Mouse (Mus musculus): ENCODE data around the gene Cbx2.

Gene Cbx2

GRCm38 (mm10) chr11:119042466-119043272, 19.9 kb downstream of the Cbx2 start:
- no peak for DNase-seq (ENCODE audit: low read depth, low spot score)

GRCm38 (mm10) chr11:119043273-119043540, 20.4 kb downstream of the Cbx2 start:
- DNase-seq (ENCODE audit: low read depth, low spot score) = no peak

GRCm38 (mm10) chr11:119043761-119044550, 21.2 kb downstream of the Cbx2 start:
- DNase-seq (ENCODE audit: low read depth, low spot score) = no peak

- no peak for DNase-seq (ENCODE audit: low read depth, low spot score)
Measured at GRCm38 (mm10) chr11:119044551-119045337, 22.0 kb downstream of the Cbx2 start.

- no peak for DNase-seq (ENCODE audit: low read depth, low spot score)
Measured at GRCm38 (mm10) chr11:119046601-119047245, 24.0 kb downstream of the Cbx2 start.

GRCm38 (mm10) chr11:119047261-119048132, 24.7 kb downstream of the Cbx2 start:
- no peak for DNase-seq (ENCODE audit: low read depth, low spot score)

GRCm38 (mm10) chr11:119048133-119048510, 25.4 kb downstream of the Cbx2 start:
- no peak for DNase-seq (ENCODE audit: low read depth, low spot score)

GRCm38 (mm10) chr11:119050361-119050760, 27.6 kb downstream of the Cbx2 start:
- DNase-seq (ENCODE audit: low read depth, low spot score) = no peak

GRCm38 (mm10) chr11:119051426-119051825, 28.7 kb downstream of the Cbx2 start:
- no peak for DNase-seq (ENCODE audit: low read depth, low spot score)

- no peak for DNase-seq (ENCODE audit: low read depth, low spot score)
Measured at GRCm38 (mm10) chr11:119051927-119052660, 29.3 kb downstream of the Cbx2 start.

GRCm38 (mm10) chr11:119052661-119053256, 30.0 kb downstream of the Cbx2 start:
- no peak for DNase-seq (ENCODE audit: low read depth, low spot score)

- no peak for DNase-seq (ENCODE audit: low read depth, low spot score)
Measured at GRCm38 (mm10) chr11:119053257-119053670, 30.5 kb downstream of the Cbx2 start.

GRCm38 (mm10) chr11:119053738-119054350, 31.1 kb downstream of the Cbx2 start:
- no peak for DNase-seq (ENCODE audit: low read depth, low spot score)

- DNase-seq (ENCODE audit: low read depth, low spot score) = no peak
Measured at GRCm38 (mm10) chr11:119054351-119055345, 31.9 kb downstream of the Cbx2 start.

- DNase-seq (ENCODE audit: low read depth, low spot score) = no peak
Measured at GRCm38 (mm10) chr11:119055571-119056131, 32.9 kb downstream of the Cbx2 start.

- no peak for DNase-seq (ENCODE audit: low read depth, low spot score)
Measured at GRCm38 (mm10) chr11:119056301-119057211, 33.8 kb downstream of the Cbx2 start.

GRCm38 (mm10) chr11:119057291-119057690, 34.5 kb downstream of the Cbx2 start:
- no peak for DNase-seq (ENCODE audit: low read depth, low spot score)

Data from retina, adult 2 months (tissue).